Mouse (Mus musculus) layer of hippocampus, postnatal 36 days (tissue): ENCODE measurements around the gene Stk32c. TPM values are rescaled to one million over a fixed set of nuclear protein-coding genes. Genes with fewer than 3 reads are reported as not detected.

ENCODE experiments used
- DNase-seq, 2 experiments: peaks; one replicate each; pipeline ENCODE4 v3.0.0; 2022
- total RNA-seq, 2 experiments: library from RNA; stranded (reverse); gene quantifications; 2 replicates each; pipeline ENCODE4 v1.2.3; 2021

The Stk32c gene
- 100 to 1,000 TPM; 101 to 105 TPM for total RNA-seq

DNA sequence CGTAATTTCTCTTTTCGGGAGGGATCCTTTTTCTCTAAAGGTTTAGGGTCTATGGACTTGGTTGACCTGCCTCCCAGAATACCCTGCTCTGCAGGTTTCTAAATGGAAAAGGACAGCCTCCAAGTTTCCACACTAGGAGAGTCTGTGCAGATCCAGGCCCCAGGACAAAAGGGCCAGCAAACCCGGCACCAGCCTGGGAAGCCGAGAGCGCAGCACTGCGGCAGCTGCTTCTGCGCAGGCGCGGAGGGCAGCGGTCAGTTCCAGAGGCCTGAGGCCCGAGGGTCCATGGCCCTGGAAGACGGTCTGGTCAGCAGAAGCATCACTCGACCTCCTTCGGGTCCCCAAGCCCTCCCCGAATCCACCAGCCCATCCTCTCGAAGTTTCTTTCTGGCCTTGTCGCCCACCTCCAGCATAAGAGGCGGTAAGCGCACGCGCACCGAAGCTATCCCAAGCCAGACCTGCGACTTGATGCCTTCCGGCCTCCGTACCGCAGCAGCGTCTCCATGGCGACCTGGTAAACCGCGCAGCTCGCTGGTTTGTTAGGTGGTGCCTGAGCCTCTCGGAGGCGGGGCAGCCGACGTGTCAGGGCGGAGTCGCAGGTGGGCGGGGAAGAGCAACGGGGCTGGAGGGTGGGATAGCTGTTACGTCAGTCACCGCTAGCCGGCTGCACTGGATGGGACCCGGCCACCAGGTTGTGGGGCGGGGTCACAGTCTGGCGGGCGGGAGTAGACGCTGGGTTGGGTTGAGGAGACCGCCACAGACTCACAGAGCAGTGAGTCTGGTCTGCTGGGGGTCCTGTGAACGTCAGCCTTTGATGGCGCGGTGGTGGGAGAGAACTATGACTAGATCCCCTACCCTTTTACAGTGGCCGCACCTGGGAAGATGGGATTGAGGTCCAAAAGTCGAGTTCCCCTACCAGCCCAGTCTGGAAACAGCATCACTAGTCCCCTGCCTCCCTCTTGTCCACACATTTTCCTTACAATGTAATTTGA is at the start of gene Stk32c, which contains the start of gene Lrrc27:
TSS of gene Stk32c (minus strand) at position 554 of the 992 bp plus-strand sequence.
TSS of gene Lrrc27 (plus strand) at position 235 of the 992 bp plus-strand sequence.
- DNase-seq = peak; percentile 98

DNA sequence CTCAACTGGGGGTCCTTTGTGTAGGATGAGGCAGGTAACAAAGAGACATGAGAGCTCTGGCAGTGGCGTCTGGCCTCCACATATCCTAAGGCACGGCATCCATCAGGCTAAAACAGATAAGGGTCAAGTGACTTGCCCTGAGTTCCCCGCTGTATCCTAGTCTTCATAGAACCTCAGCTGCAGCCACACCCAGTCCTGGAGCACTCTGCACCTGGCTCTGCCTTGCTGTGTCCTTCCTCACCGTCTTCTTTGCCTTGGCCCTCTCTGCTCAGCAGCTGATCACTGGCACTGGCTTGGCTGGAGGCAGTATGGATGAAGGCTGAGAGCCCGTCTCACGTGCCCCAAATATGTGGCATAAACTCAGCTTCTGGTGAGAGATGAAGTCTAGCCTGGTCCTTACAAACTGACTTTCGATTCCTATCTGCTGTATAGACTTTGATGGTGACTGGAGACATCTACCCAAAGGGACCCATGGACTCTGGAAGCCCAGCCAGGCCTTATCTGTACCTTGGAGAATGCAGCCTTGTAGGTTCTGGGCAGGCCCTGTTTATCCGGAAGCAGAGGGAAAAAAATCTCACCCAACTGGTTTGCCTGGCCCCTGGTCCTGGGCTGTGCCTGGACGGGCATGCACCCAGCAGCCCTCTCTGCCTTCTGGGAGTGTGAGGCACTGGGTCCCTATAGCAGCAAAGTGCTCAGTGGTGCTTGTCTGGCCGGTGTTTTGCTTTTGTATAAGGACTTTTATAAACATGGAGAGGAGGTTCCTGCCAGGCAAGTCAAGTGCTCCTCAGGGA is 44.8 kb upstream of the Stk32c start:
- no peak for DNase-seq

DNA sequence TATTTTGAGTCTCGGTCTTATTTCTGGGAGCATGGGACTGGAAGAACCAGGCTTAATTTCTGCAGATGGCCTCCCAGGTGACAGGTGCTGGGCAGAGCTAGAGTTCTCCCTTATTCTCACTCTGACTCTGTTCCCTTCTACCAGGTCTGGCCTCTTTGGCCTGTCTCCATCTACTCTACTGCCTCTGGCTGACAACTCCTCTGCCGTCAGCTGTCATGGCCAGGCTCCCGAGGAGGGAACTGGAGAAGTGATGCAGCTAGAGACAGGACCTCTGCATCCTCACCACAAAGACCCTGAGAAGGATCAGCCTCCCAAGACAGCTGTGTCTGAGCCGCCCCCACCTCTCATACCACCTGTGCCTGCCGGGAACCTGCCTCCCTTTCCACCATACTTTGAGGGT is 41.5 kb upstream of the Stk32c start:
- DNase-seq = no peak

DNA sequence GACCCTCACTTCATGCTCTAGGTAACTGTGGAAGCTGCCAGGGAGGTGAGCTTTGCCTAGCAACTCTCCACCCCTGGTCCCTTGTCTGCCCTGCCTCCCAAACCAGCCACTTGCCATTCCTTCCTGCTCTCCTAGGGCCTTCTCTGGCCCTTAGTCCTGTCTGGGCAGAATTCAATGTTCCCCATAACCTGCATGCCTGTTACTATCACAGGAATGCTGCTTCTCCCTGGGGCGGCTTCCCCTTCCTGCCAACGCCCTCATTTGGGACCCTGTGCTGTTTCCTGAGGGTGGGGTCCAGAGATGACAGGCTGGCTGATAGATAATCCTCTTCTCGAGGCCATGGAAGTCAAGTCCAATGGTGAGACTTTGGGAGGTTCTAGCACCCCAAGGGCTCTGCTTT is 40.4 kb upstream of the Stk32c start:
- no peak for DNase-seq

DNA sequence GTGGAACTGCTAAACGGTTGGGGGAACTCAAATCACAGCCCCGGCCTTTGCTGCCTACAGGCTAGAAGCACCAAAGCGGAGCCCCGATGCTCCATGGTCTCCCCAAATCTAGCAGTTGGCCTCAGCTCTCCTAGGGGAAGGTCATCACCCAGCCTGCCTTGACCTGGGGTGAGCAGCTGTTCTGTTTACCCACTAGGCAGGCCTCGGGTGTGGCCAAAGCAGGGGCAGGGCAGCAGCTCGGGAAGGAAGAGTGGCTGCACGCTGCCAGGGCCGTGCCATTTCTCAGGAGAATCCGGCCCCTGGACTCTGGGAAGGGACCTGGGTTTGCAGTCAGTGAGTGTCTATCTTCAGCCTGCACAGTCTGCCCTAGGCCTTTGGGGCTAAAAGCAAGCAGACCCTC is 39.9 kb upstream of the Stk32c start:
- DNase-seq = no peak

DNA sequence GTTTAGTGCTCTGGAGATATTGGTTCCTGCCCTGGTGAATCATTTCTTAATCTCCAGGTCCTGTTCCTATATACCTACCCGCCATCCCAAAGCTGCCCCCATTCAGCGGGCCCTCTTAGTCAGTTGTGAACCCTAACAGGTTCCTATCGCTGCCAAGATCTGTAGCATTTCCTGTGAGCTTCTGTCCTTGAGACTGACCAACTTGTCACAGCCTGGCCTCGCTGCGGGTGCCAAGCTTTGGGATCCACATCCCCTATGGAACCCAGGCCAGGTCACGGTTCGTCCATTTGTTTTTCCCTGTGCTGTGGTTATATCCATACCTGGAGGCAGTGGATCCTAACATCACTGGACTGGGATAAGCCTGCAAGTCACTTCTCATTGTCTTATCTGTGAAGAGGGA is 39.5 kb upstream of the Stk32c start:
- DNase-seq = no peak

DNA sequence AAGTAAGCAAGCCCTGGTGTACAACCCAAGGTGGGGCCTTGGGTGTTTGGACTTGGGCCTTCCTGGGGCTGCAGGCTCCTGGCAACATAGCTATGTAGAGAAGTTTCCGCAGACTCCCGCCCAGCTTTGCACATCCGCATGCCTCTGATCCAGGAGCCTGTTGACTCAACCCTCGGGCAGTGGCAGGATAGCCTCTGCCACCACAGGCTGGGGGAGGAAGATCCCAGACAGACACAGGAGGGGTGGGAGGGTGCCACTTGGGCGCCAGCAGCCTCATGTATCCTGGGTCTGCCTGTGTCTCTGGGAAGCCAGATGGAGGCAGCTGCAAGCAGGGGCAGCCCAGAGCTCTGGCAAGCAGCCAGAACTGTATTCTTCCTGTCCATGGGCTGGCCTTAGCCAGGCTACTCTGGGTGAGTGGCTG is 38.8 kb upstream of the Stk32c start:
- DNase-seq = no peak

DNA sequence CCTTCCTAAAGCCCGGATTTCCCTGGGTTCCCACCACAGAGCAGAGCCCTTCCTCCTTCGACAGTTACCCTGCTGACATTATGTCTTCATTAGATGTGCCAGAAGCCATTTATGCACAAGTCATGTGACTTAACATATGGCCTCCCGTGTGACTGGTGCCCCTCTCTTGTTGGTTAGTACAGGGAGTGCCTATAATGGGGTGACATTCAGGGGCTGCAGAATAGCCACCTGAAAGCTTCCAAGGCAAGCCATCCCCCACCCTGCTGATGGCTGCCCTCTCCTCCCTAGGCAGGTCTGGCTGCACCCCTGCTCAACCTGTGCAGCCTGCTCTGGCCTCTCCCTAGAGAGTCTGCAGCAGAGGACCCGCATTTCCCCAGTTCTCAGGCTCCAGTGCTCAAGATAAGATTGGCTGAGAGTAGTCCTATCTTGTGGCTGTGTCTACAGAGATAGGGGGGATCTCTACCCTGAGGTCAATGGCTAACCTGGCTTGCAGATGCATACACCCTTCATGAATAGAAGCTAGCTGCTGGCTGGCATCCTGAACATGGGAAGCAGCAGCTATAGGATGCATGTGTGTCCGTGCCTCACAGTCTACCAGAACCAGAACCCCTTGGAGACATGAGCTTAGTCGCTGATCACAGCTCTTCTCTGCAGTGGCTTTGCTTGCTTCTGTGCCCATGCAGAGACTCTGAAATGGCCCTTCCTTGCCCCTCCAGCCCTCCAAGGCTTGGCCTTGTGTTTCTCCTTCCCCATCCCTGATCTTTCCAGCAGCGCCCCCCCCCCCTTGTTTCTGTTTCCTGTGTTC is 36.5 kb upstream of the Stk32c start:
- peak in 1 of 2 experiments; percentile 22 for DNase-seq

DNA sequence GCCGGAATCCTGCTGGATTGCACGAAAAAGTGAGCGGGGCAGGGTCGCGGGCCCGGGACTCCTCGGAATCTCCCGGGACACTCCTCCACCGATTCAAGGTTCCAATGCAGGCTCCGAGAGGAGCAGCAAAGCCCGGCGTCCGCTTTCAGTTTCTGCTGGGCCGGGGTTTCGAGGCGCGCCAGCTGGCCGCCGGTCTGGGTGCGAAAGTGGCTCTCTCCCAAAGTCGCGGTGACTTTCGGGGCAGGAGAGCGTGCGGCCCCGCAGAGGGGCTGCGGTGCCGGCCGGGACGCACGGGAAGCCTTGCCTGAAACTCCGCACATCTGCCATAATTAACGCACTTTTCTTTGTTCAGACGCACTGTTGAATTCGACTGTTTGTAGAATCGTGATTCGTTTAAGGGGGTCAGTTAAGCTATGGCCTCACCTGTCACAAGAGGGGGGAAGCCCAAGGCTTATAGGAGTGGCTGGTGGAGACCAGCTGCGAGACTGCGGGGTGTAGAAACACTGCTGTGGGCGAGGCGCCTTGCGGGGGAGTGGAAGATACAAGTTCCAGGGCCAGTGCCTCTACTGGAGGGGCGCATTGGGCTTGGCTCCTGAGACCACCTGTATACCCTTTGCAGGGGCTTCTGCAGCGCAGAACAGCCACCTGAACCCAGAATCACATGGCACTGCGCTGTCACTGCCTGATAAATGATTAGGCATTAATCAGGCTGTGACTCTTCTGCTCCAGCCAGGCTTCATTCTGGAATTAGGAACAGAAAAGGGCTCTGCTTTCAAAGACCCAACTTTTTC is 35.7 kb upstream of the Stk32c start:
- no peak for DNase-seq

DNA sequence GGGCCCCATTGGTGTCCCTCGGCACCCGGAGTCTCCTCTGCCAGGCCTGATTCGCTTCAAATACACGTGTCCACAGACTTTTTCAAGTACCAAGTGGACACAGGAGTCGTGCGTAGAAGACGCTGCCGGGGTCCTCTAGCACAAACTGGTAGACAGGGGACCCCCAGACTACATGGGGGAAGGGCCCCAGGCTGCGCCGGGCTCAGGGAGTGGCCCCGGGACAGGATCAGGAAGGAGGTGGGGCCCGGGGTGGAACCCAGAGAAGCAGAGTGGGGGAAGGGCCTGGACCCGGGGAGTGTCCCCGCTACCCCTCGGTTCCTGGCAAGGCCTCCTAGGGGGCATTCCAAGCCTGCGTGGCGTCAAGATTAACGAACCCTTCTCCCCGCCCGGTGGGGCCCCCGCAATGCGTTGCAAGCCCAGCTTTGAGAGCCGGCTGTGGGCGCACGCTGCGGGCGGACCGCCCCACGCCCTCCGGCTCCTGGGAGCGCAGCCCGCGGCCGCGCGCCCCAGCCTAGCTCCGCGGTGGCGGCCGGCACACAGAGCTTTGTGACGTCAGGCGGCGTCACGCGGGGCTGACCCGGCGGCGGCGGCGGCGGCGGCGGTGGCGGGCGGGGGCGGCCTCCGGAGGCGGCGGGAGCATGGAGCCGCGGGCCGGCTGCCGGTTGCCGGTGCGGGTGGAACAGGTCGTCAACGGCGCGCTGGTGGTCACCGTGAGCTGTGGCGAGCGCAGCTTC is 34.9 kb upstream of the Stk32c start, which contains the start of gene Pwwp2b:
TSS of gene Pwwp2b (plus strand) at position 602 of the 734 bp plus-strand sequence.
- peak; percentile 67 to 75 for DNase-seq

DNA sequence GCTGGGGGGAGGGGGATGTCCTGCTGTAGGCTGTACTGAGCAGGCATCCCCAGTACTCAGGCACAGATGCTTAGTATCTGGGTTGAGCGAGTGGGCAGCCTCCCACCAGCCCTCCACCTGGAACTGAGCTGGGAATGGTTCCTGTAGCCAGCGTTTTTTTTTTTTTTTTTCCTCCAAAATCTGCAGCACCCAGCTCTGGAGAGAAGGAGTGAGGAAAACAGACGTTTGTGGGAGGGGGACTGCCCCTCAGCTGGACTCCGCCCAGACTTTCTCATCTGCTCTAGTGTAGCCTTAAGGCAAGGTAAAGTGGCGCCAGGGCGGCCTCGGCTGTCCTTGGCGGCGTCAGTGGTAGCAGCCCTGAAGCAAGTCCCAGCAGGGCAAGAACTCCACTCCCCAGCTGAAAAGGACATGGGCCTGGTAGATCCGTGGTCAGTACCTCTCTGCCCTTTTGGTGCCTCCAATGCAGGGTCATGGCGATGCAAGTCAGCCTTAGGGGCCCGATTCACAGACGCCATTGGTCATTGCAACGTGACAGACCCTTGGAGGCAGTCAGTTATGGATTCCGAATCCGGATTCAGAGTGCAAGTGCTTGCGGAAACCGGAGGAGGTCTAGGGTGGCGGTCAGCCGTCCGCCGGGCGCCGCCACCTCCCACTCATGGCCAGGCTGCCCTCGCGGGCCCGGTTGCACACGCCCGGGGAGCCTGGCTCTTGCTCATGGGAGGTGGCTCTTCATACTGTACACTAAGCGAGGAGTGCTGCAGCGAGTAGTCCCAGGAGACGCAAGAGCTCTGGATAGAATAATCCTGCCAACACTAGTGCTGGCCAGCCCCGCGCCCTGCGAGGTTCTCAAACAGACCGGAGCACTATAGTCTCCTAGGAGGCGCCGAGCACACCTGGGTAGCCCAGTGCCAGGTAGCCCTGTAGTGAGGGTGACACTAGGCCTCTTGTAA is 34.1 kb upstream of the Stk32c start:
- peak; percentile 59 to 61 for DNase-seq

DNA sequence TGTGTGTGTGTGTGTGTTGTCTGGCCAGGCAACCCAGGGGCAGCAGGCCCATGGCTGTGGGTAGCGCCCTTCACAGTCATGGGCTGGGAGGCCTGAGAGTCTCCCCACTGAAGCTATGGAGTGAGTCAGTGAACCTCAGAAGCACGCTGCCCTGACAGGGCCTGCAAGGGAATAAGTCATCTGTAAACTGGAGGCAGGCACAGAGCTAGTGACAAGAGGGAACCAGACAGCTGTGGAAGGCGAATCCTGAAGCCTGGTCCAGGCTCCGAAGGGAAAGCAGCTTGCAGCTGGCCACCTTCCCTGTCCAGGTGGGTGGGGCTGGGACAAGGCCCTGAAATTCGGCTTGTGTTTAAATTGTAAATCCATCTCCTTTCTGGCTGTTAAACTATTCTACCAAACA is 33.0 kb upstream of the Stk32c start:
- no peak for DNase-seq

DNA sequence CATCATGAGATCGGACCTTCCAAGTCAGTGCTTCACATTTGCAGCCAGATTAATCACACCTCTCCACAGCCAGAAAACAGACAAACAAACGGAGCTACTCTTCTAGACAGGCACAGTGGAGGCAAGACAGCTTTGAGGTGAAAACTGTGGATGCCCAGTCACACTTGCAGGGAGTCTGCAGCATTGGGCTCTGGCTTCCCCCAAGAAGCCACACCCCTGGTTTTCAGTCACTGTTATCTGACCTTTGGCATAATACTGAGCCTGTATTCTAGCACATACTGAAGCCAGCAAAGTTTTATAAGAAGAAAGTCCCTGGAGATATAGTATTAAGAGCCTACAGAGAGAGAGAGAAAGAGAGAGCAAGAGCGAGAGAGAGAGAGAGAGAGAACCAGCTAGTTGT is 26.3 kb upstream of the Stk32c start:
- DNase-seq = no peak

DNA sequence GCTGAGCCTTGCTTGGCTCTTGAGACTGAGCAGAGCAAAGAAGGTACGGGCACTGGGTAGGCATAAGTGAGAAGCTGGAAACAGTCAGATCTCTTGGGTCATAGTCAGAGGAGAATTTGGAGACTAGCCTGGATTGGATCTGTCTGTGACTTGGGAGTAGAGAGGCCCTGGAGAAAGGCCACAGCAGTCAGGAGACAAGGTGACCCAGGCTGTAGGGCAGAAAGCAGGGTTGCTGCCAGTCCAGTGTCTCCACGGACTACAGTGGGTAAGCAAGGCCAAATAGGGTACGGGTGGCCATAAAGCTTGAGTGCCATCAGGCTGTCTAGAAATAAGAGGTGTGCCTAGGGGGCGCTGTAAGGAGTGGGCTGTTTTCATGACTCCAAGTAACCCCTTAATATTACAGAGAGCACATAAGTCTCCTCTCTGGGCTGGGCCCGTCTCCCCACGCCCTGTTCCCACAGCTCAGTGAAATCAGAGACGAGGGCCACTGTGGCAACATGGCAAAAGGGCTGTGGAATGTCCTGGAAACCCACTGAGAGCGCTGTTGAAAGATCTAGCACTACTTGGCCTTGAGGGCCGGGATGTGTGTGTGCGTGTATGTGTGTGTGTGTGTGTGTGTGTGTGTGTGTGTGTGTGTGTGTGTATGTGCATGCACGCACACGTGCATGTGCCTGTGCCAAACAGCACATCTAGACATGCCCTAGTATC is 22.7 kb upstream of the Stk32c start:
- DNase-seq = no peak

DNA sequence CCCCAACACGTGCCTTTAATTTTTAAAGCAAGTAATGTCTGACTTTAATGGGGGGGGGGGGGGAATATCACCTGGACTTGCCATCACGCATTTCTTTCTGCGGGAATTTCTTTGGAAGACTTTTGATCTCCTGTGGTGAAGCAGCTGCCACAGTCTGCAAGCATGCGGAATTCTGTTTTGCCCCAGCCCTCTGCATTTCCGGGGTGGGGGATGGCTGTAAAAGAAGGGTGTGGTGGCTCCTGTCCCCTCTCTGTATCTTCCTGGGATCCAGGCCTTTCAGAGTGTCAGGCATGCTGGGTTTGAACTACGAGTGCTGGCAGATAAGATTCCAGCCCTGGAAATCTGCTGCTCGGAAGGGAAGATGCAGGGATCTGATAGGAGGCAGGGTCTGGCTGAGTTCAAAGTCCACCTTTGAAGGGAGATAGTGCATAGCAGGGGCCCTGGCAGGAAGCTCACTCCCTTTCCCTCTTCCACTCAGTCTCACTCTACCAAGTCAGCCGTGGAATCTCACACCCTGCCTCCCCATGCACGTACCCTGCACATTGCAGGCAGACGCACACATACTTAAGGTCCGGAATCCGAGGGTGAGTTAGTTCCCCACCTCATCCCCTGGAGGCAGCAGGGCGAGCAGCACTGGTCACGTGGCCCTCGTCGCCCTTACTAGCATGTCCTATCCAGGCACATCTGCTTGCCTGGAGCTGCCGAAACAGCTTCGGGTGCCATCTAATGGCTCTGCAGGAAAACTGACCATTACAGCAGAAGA is 21.5 kb upstream of the Stk32c start:
- DNase-seq = no peak

DNA sequence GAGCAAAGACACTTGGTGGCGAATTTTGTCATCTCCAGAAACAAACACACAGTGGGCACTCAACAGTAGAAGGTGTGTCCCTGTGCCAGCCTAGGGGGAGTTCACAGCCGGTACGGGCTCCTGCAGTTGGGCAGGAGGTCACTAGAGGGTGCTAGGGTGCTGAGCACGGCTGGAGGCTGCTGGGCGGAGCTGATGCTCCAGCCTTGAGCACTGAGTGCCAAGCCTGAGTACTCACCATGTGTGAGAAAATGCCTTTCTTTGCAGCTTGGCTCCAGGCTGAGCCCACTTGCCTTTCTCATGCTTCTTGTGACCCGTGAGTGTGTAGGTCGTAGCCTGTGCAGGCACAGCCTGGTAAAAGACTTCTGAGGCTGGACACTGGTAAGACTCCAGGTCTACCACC is 20.6 kb upstream of the Stk32c start:
- DNase-seq = peak; percentile 87 to 88

DNA sequence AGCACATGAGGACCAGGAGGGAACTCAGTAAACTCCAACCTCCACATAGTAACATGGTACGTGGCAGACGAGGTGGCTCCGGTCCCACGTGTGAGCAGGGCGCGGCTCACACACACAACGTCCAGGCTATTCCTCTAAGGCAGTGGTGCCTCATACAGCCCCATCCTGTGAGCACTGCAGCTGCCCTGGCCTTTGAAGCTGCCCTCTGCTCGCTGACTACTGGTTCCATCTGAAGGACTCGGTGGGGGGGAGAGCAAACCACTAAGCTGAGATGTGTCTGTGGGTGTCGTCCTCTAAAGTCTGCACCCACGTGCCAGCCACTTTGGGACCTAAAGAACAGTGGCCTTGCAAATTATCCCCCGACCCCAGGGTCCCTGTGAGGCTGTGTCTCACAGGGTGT is 17.1 kb upstream of the Stk32c start:
- DNase-seq = no peak

DNA sequence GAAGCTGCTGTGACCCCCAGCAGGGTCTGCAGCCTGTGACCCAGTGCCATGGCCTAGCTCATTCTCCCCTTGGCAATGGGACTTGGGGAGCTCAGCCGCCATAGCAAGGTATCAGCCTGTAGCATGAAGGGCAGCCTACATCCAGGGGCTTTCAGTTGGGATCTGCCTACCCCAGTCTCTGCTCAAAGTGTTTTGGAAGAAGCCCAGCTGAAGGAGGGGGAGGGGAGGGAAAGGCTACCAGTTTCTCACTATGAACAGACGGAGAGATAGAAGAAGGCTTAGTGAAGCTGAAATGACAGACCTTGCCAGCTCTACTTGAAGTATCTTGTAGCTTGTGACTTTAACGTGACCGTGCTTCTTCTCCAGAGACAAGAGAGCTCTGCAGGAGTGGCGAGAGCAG is 16.7 kb upstream of the Stk32c start:
- DNase-seq = no peak
